Mouse (Mus musculus): ENCODE measurements around the gene S100a14. TPM values are rescaled to one million over a fixed set of nuclear protein-coding genes. Genes with fewer than 3 reads are reported as not detected.

S100a14 gene
- total RNA-seq, 2 experiments from 2014 or later: not detected

GRCm38 (mm10) chr3:90515242-90515641 lies 11.4 kb upstream of the S100a14 start:
- no peak for DNase-seq
- intact Hi-C loops (cut with DNase I): no loop called here

GRCm38 (mm10) chr3:90515789-90516188 lies 10.9 kb upstream of the S100a14 start:
- DNase-seq: no peak
- intact Hi-C loops (cut with DNase I): no loop called here

GRCm38 (mm10) chr3:90517711-90518110 lies 8.9 kb upstream of the S100a14 start:
- intact Hi-C loops (cut with DNase I): no loop called here
- DNase-seq: no peak

GRCm38 (mm10) chr3:90525421-90525820 lies 1.2 kb upstream of the S100a14 start:
- intact Hi-C loops (cut with DNase I): no loop called here
- peak; percentile 26 for DNase-seq

- intact Hi-C loops (cut with DNase I): no loop called here
- DNase-seq: no peak
These were observed 580 bp upstream of the S100a14 start for GRCm38 (mm10) chr3:90526076-90526475.

GRCm38 (mm10) chr3:90527291-90527873 lies 726 bp downstream of the S100a14 start:
- no peak for DNase-seq
- intact Hi-C loops (cut with DNase I): no loop called here

- DNase-seq: no peak
- intact Hi-C loops (cut with DNase I): no loop called here
These were observed 5.1 kb downstream of the S100a14 start for GRCm38 (mm10) chr3:90531713-90532112.

- intact Hi-C loops (cut with DNase I): no loop called here
- DNase-seq: no peak
These were observed 8.8 kb downstream of the S100a14 start for GRCm38 (mm10) chr3:90535446-90535845.

- peak; percentile 48 for DNase-seq
- intact Hi-C loops (cut with DNase I): no loop called here
These were observed 10.7 kb downstream of the S100a14 start, which contains the start of gene S100a16 for GRCm38 (mm10) chr3:90537141-90537904. TSS of gene S100a16 (plus strand) at chr3:90537254.

- intact Hi-C loops (cut with DNase I): no loop called here
These were observed 11.2 kb downstream of the S100a14 start for GRCm38 (mm10) chr3:90537905-90538296.

GRCm38 (mm10) chr3:90540904-90541303 lies 14.2 kb downstream of the S100a14 start:
- intact Hi-C loops (cut with DNase I): no loop called here
- peak; percentile 16 for DNase-seq

More at GRCm38 (mm10) chr3:90537905-90538296, 11.2 kb downstream of the S100a14 start:
- no peak for DNase-seq

- intact Hi-C loops (cut with DNase I): no loop called here
- no peak for DNase-seq
These were observed 23.2 kb downstream of the S100a14 start for GRCm38 (mm10) chr3:90549676-90550420.

- intact Hi-C loops (cut with DNase I): no loop called here
- DNase-seq: no peak
These were observed 23.8 kb downstream of the S100a14 start for GRCm38 (mm10) chr3:90550421-90550790.

- DNase-seq: no peak
- intact Hi-C loops (cut with DNase I): no loop called here
These were observed 25.6 kb downstream of the S100a14 start for GRCm38 (mm10) chr3:90552231-90552630.

- intact Hi-C loops (cut with DNase I): no loop called here
- DNase-seq: peak; percentile 23
These were observed 29.3 kb downstream of the S100a14 start for GRCm38 (mm10) chr3:90555954-90556353.

- intact Hi-C loops (cut with DNase I): no loop called here
- no peak for DNase-seq
These were observed 33.5 kb downstream of the S100a14 start, which contains the start of gene S100a3 for GRCm38 (mm10) chr3:90560008-90560628. TSS of gene S100a3 (plus strand) at chr3:90560578.

- intact Hi-C loops (cut with DNase I): no loop called here
- DNase-seq: no peak
These were observed 48.0 kb downstream of the S100a14 start for GRCm38 (mm10) chr3:90574691-90575090.

- intact Hi-C loops (cut with DNase I): no loop called here
- no peak for DNase-seq
These were observed 48.7 kb downstream of the S100a14 start for GRCm38 (mm10) chr3:90575320-90575719.

- intact Hi-C loops (cut with DNase I): no loop called here
- DNase-seq: no peak
These were observed 49.8 kb downstream of the S100a14 start for GRCm38 (mm10) chr3:90576351-90577001.

Data from left cerebral cortex, postnatal 4 days (tissue).